ENCODE assay signal across 8 mouse cellular contexts in the genomic region with DNA sequence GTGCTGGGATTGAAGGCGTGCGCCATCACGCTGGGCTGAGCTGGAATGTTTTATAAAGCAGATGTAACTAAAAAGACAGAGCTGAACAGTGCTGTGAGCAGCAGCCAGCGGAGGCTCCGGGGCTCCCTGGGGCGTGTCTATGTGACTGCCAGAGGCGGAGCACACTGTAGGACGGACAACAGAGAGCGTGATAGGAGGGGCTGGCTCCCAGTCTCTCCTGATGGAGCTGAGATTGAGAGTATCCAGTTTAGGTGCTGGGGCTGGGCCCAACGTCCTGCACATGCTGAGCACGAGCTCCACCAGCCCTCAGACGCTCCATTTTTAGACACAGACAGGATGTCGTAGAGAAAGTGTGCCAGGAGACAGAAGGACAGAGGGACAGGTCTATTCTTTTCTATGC. TPM values are rescaled to one million over a fixed set of nuclear protein-coding genes. Genes with fewer than 3 reads are reported as not detected.
DNase-seq lines count a peak whose midpoint lies in the region; ATAC-seq lines count a peak whose summit lies in the region.

No protein-coding gene starts in this region.

- H3K9ac ChIP-seq in midbrain, embryonic 15.5 days: no peak overlapping the region
- H3K9ac ChIP-seq in midbrain, embryonic 11.5 days (ENCODE audit: low read length): no peak overlapping the region
- no peak overlapping the region for H3K9ac ChIP-seq in intestine, embryonic 14.5 days (ENCODE audit: low read length)
- H3K9ac ChIP-seq in liver, embryonic 12.5 days: no peak overlapping the region

- no peaks in the 10 kb centered on the region for H3K4me1 ChIP-seq in midbrain, embryonic 15.5 days
- no peaks in the 10 kb centered on the region for H3K4me1 ChIP-seq in midbrain, embryonic 11.5 days (ENCODE audit: control insufficient read depth, insufficient read depth, low read length)
- H3K4me1 ChIP-seq in intestine, embryonic 14.5 days (replicated peaks; ENCODE audit: control insufficient read depth, insufficient read depth, low read length): peaks cover 6% of the 10 kb centered on the region; the same call in 1 of the 2 replicates
- no peaks in the 10 kb centered on the region for H3K4me1 ChIP-seq in liver, embryonic 12.5 days

- H3K9me3 ChIP-seq in midbrain, embryonic 15.5 days: no peaks in the 10 kb centered on the region
- no peaks in the 10 kb centered on the region for H3K9me3 ChIP-seq in midbrain, embryonic 11.5 days (ENCODE audit: control insufficient read depth, low read length)
- H3K9me3 ChIP-seq in intestine, embryonic 14.5 days (ENCODE audit: control insufficient read depth, low read length): no peaks in the 10 kb centered on the region
- H3K9me3 ChIP-seq in liver, embryonic 12.5 days (replicated peaks): no peaks in the 10 kb centered on the region

- peak; percentile 59 for DNase-seq in adrenal gland, postnatal 14 days
- DNase-seq in adrenal gland, postnatal 4 days (ENCODE audit: low spot score in 2 of 2): no peak
- DNase-seq in midbrain, embryonic 11.5 days (ENCODE audit: low spot score, missing footprints): no peak
- DNase-seq in intestine, embryonic 14.5 days (ENCODE audit: low spot score): peak; percentile 61
- peak; percentile 48 for DNase-seq in telencephalon, adult 2 months (ENCODE audit: low read depth, low spot score)

- no peaks in the 10 kb centered on the region for H3K27me3 ChIP-seq in midbrain, embryonic 15.5 days (replicated peaks)
- no peaks in the 10 kb centered on the region for H3K27me3 ChIP-seq in midbrain, embryonic 11.5 days (ENCODE audit: control insufficient read depth, insufficient read depth, low read length)
- no peaks in the 10 kb centered on the region for H3K27me3 ChIP-seq in intestine, embryonic 14.5 days (replicated peaks; ENCODE audit: control insufficient read depth, insufficient read depth, low read length)
- peaks cover 17% of the 10 kb centered on the region for H3K27me3 ChIP-seq in liver, embryonic 12.5 days (replicated peaks)

- H3K36me3 ChIP-seq in midbrain, embryonic 15.5 days (replicated peaks): peaks cover 77% of the 10 kb centered on the region
- peaks cover 41% of the 10 kb centered on the region for H3K36me3 ChIP-seq in midbrain, embryonic 11.5 days (ENCODE audit: control insufficient read depth, insufficient read depth, low read length)
- H3K36me3 ChIP-seq in intestine, embryonic 14.5 days (ENCODE audit: control insufficient read depth, insufficient read depth, low read length): peaks cover 85% of the 10 kb centered on the region
- peaks cover 61% of the 10 kb centered on the region for H3K36me3 ChIP-seq in liver, embryonic 12.5 days

- H3K4me2 ChIP-seq in midbrain, embryonic 15.5 days: no peak overlapping the region
- H3K4me2 ChIP-seq in midbrain, embryonic 11.5 days: no peak overlapping the region
- no peak overlapping the region for H3K4me2 ChIP-seq in intestine, embryonic 14.5 days (ENCODE audit: low read length)
- no peak overlapping the region for H3K4me2 ChIP-seq in liver, embryonic 12.5 days

- H3K4me3 ChIP-seq in midbrain, embryonic 15.5 days: no peak overlapping the region
- no peak overlapping the region for H3K4me3 ChIP-seq in midbrain, embryonic 11.5 days (ENCODE audit: low read depth, low read length)
- H3K4me3 ChIP-seq in intestine, embryonic 14.5 days (ENCODE audit: low read depth, low read length): no peak overlapping the region
- H3K4me3 ChIP-seq in liver, embryonic 12.5 days: no peak overlapping the region

- peak; percentile 57; the same call in 1 of the 2 replicates for ATAC-seq in midbrain, embryonic 15.5 days (replicated peaks)
- no peak for ATAC-seq in midbrain, embryonic 11.5 days (ENCODE audit: low FRiP score)
- ATAC-seq in intestine, embryonic 14.5 days (replicated peaks; ENCODE audit: low FRiP score, low TSS enrichment, low read depth): peak; percentile 61
- ATAC-seq in liver, embryonic 12.5 days: no peak
- ATAC-seq in erythroid progenitor cell, adult 5-6 weeks (replicated peaks; ENCODE audit: low FRiP score, poor library complexity, severe bottlenecking): no peak

- WGBS in midbrain, embryonic 15.5 days: 57% methylated on average over 13 of the region's 13 CpGs
- WGBS in midbrain, embryonic 11.5 days: 63% methylated on average over 13 of the region's 13 CpGs
- WGBS in intestine, embryonic 14.5 days: 40% methylated on average over 13 of the region's 13 CpGs
- WGBS in liver, embryonic 12.5 days (ENCODE audit: insufficient replicate concordance): 42% methylated on average over 13 of the region's 13 CpGs

- no peak overlapping the region for H3K27ac ChIP-seq in midbrain, embryonic 15.5 days
- no peak overlapping the region for H3K27ac ChIP-seq in midbrain, embryonic 11.5 days (ENCODE audit: low read depth, low read length)
- no peak overlapping the region for H3K27ac ChIP-seq in intestine, embryonic 14.5 days (ENCODE audit: low read depth)
- H3K27ac ChIP-seq in liver, embryonic 12.5 days: no peak overlapping the region

RNA-seq across cellular contexts. Expression of gene Nxph4, which starts 29.9 kb away (rescaled TPM):
- 7.4 and 8.0 TPM in 2 replicates for total RNA-seq in adrenal gland, postnatal 14 days (2021)
- total RNA-seq in adrenal gland, postnatal 4 days (2021): 10 to 100 TPM; 13.6 to 14.0 TPM
- polyA plus RNA-seq in midbrain, embryonic 15.5 days (2015; fragmentation: Nextera tagmentation; extraction: Ambion mirVana): 93.7 and 114 TPM in 2 replicates
- 19.5 and 23.6 TPM in 2 replicates for polyA plus RNA-seq in midbrain, embryonic 11.5 days (2014; fragmentation: Nextera tagmentation; extraction: Ambion mirVana)
- polyA plus RNA-seq in intestine, embryonic 14.5 days (2014; fragmentation: Nextera tagmentation; extraction: Ambion mirVana): 4.0 and 5.5 TPM in 2 replicates
- polyA plus RNA-seq in liver, embryonic 12.5 days (2016; fragmentation: Nextera tagmentation; extraction: Ambion mirVana): 0.10 and 0.23 TPM in 2 replicates
- total RNA-seq in erythroid progenitor cell, adult 5-6 weeks (2015; ENCODE audit: low replicate concordance): not detected in 2 replicates
- total RNA-seq in erythroid progenitor cell, adult 5-6 weeks (2017; ENCODE audit: low replicate concordance): not detected in 2 replicates

RNA-seq across cellular contexts. Expression of gene Shmt2, which starts 42.1 kb away (rescaled TPM):
- total RNA-seq in adrenal gland, postnatal 14 days (2021): 50.9 and 57.3 TPM in 2 replicates
- 10 to 100 TPM; 66.7 to 69.4 TPM for total RNA-seq in adrenal gland, postnatal 4 days (2021)
- polyA plus RNA-seq in midbrain, embryonic 15.5 days (2015; fragmentation: Nextera tagmentation; extraction: Ambion mirVana): 49.4 and 50.7 TPM in 2 replicates
- 68.8 and 74.8 TPM in 2 replicates for polyA plus RNA-seq in midbrain, embryonic 11.5 days (2014; fragmentation: Nextera tagmentation; extraction: Ambion mirVana)
- polyA plus RNA-seq in intestine, embryonic 14.5 days (2014; fragmentation: Nextera tagmentation; extraction: Ambion mirVana): 132 and 142 TPM in 2 replicates
- 181 and 185 TPM in 2 replicates for polyA plus RNA-seq in liver, embryonic 12.5 days (2016; fragmentation: Nextera tagmentation; extraction: Ambion mirVana)
- 17.2 and 28.1 TPM in 2 replicates for total RNA-seq in erythroid progenitor cell, adult 5-6 weeks (2015; ENCODE audit: low replicate concordance)
- 21.4 and 24.8 TPM in 2 replicates for total RNA-seq in erythroid progenitor cell, adult 5-6 weeks (2017; ENCODE audit: low replicate concordance)

RNA-seq across cellular contexts. Expression of gene Ndufa4l2, which starts 49.5 kb away (rescaled TPM):
- total RNA-seq in adrenal gland, postnatal 14 days (2021): 53.5 and 55.7 TPM in 2 replicates
- total RNA-seq in adrenal gland, postnatal 4 days (2021): 10 to 100 TPM; 57.2 to 71.7 TPM
- polyA plus RNA-seq in midbrain, embryonic 15.5 days (2015; fragmentation: Nextera tagmentation; extraction: Ambion mirVana): 22.1 and 23.1 TPM in 2 replicates
- 3.6 and 5.7 TPM in 2 replicates for polyA plus RNA-seq in midbrain, embryonic 11.5 days (2014; fragmentation: Nextera tagmentation; extraction: Ambion mirVana)
- polyA plus RNA-seq in intestine, embryonic 14.5 days (2014; fragmentation: Nextera tagmentation; extraction: Ambion mirVana): 25.9 and 28.5 TPM in 2 replicates
- 12.9 and 14.8 TPM in 2 replicates for polyA plus RNA-seq in liver, embryonic 12.5 days (2016; fragmentation: Nextera tagmentation; extraction: Ambion mirVana)
- not detected in 2 replicates for total RNA-seq in erythroid progenitor cell, adult 5-6 weeks (2015; ENCODE audit: low replicate concordance)
- total RNA-seq in erythroid progenitor cell, adult 5-6 weeks (2017; ENCODE audit: low replicate concordance): not detected in 2 replicates

RNA-seq across cellular contexts. Expression of gene Lrp1, which starts 56.6 kb away (rescaled TPM):
- total RNA-seq in adrenal gland, postnatal 14 days (2021): 138 and 201 TPM in 2 replicates
- total RNA-seq in adrenal gland, postnatal 4 days (2021): 100 to 1,000 TPM; 283 to 301 TPM
- polyA plus RNA-seq in midbrain, embryonic 15.5 days (2015; fragmentation: Nextera tagmentation; extraction: Ambion mirVana): 117 and 119 TPM in 2 replicates
- polyA plus RNA-seq in midbrain, embryonic 11.5 days (2014; fragmentation: Nextera tagmentation; extraction: Ambion mirVana): 52.2 and 58.8 TPM in 2 replicates
- polyA plus RNA-seq in intestine, embryonic 14.5 days (2014; fragmentation: Nextera tagmentation; extraction: Ambion mirVana): 92.1 and 96.6 TPM in 2 replicates
- 22.8 and 26.5 TPM in 2 replicates for polyA plus RNA-seq in liver, embryonic 12.5 days (2016; fragmentation: Nextera tagmentation; extraction: Ambion mirVana)
- 19.7 and 21.6 TPM in 2 replicates for total RNA-seq in erythroid progenitor cell, adult 5-6 weeks (2015; ENCODE audit: low replicate concordance)
- total RNA-seq in erythroid progenitor cell, adult 5-6 weeks (2017; ENCODE audit: low replicate concordance): 11.5 and 13.1 TPM in 2 replicates

Comparison
In these comparisons a context has a peak if more than half of its experiments do, and no peak if none do; other contexts are left out.
1. DNase-seq: peak in adrenal gland, postnatal 14 days (single experiment), intestine, embryonic 14.5 days (single experiment) and telencephalon, adult 2 months (single experiment); none in adrenal gland, postnatal 4 days (0 of 2) and midbrain, embryonic 11.5 days (single experiment).
2. ATAC-seq: peak in midbrain, embryonic 15.5 days (single experiment) and intestine, embryonic 14.5 days (single experiment); none in midbrain, embryonic 11.5 days (single experiment), liver, embryonic 12.5 days (single experiment) and erythroid progenitor cell, adult 5-6 weeks (single experiment).